Mouse (Mus musculus): ENCODE data around the gene Ltbp1.

Gene Ltbp1

GRCm38 (mm10) chr17:75004820-75005219 lies 548 bp upstream of the Ltbp1 start:
- DNase-seq (ENCODE audit: low spot score): peak; percentile 74

- DNase-seq (ENCODE audit: low spot score): no peak
Observed at GRCm38 (mm10) chr17:75005685-75006680, 615 bp downstream of the Ltbp1 start.

GRCm38 (mm10) chr17:75010955-75011354 lies 5.6 kb downstream of the Ltbp1 start:
- no peak for DNase-seq (ENCODE audit: low spot score)

- no peak for DNase-seq (ENCODE audit: low spot score)
Observed at GRCm38 (mm10) chr17:75013211-75013610, 7.8 kb downstream of the Ltbp1 start.

GRCm38 (mm10) chr17:75013868-75014267 lies 8.5 kb downstream of the Ltbp1 start:
- DNase-seq (ENCODE audit: low spot score): no peak

- DNase-seq (ENCODE audit: low spot score): no peak
Observed at GRCm38 (mm10) chr17:75014601-75015356, 9.4 kb downstream of the Ltbp1 start.

- no peak for DNase-seq (ENCODE audit: low spot score)
Observed at GRCm38 (mm10) chr17:75015546-75015945, 10.2 kb downstream of the Ltbp1 start.

GRCm38 (mm10) chr17:75017423-75017822 lies 12.1 kb downstream of the Ltbp1 start:
- peak; percentile 40 for DNase-seq (ENCODE audit: low spot score)

- peak; percentile 92 for DNase-seq (ENCODE audit: low spot score)
Observed at GRCm38 (mm10) chr17:75018142-75018541, 12.8 kb downstream of the Ltbp1 start.

- DNase-seq (ENCODE audit: low spot score): no peak
Observed at GRCm38 (mm10) chr17:75020026-75020425, 14.7 kb downstream of the Ltbp1 start.

GRCm38 (mm10) chr17:75020619-75021018 lies 15.3 kb downstream of the Ltbp1 start:
- no peak for DNase-seq (ENCODE audit: low spot score)

GRCm38 (mm10) chr17:75027358-75028131 lies 22.2 kb downstream of the Ltbp1 start:
- peak; percentile 58 for DNase-seq (ENCODE audit: low spot score)

- peak; percentile 32 for DNase-seq (ENCODE audit: low spot score)
Observed at GRCm38 (mm10) chr17:75033356-75033755, 28.0 kb downstream of the Ltbp1 start.

- no peak for DNase-seq (ENCODE audit: low spot score)
Observed at GRCm38 (mm10) chr17:75033872-75034615, 28.7 kb downstream of the Ltbp1 start.

- no peak for DNase-seq (ENCODE audit: low spot score)
Observed at GRCm38 (mm10) chr17:75036881-75037280, 31.5 kb downstream of the Ltbp1 start.

- DNase-seq (ENCODE audit: low spot score): no peak
Observed at GRCm38 (mm10) chr17:75039017-75039416, 33.6 kb downstream of the Ltbp1 start.

GRCm38 (mm10) chr17:75049366-75049969 lies 44.1 kb downstream of the Ltbp1 start:
- DNase-seq (ENCODE audit: low spot score): peak; percentile 30

GRCm38 (mm10) chr17:75051440-75051925 lies 46.1 kb downstream of the Ltbp1 start:
- peak; percentile 83 for DNase-seq (ENCODE audit: low spot score)

- no peak for DNase-seq (ENCODE audit: low spot score)
Observed at GRCm38 (mm10) chr17:75055235-75055634, 49.9 kb downstream of the Ltbp1 start.

GRCm38 (mm10) chr17:75055961-75056360 lies 50.6 kb downstream of the Ltbp1 start:
- no peak for DNase-seq (ENCODE audit: low spot score)

- peak; percentile 59 for DNase-seq (ENCODE audit: low spot score)
Observed at GRCm38 (mm10) chr17:75056631-75057030, 51.3 kb downstream of the Ltbp1 start.

Data from adipocyte (in vitro differentiated cells).